Mouse (Mus musculus): ENCODE measurements around the gene Rexo4. TPM values are rescaled to one million over a fixed set of nuclear protein-coding genes. Genes with fewer than 3 reads are reported as not detected.

Gene Rexo4
- polyA plus RNA-seq, 1 experiment: 35.7 TPM

- TF ChIP-seq FLI1 (IDR thresholded peaks at IDR 0.05; ENCODE audit: low read length): no peak
- TF ChIP-seq GATA1 (IDR thresholded peaks at IDR 0.05; ENCODE audit: borderline replicate concordance, low read length): no peak
- H3K9me3 ChIP-seq: no peaks in the 10 kb centered on the region
- peaks cover 72% of the 10 kb centered on the region for H3K4me1 ChIP-seq
- peaks cover 89% of the 10 kb centered on the region for H3K36me3 ChIP-seq (replicated peaks; ENCODE audit: low read length)
- peak overlapping the region; percentile 71 for H3K4me3 ChIP-seq (replicated peaks)
- no peaks in the 10 kb centered on the region for H3K27me3 ChIP-seq (replicated peaks)
Measured at GRCm38 (mm10) chr2:26927745-26928476, 36.3 kb downstream of the Rexo4 start.

GRCm38 (mm10) chr2:26921784-26922183 is 42.4 kb downstream of the Rexo4 start:
- Histone ChIP-seq H3K9me3 (no peaks in the 10 kb centered on the region), H3K27me3 (replicated peaks) (no peaks in the 10 kb centered on the region), H3K4me1 (peaks cover 55% of the 10 kb centered on the region), H3K36me3 (replicated peaks; ENCODE audit: low read length) (peaks cover 97% of the 10 kb centered on the region), H3K4me3 (replicated peaks) (no peak overlapping the region)
- TF ChIP-seq FLI1 (IDR thresholded peaks at IDR 0.05; ENCODE audit: low read length) (no peak), GATA1 (IDR thresholded peaks at IDR 0.05; ENCODE audit: borderline replicate concordance, low read length) (no peak)

- Histone ChIP-seq H3K27me3 (replicated peaks) (no peaks in the 10 kb centered on the region), H3K4me1 (peaks cover 62% of the 10 kb centered on the region), H3K4me3 (replicated peaks) (no peak overlapping the region), H3K36me3 (replicated peaks; ENCODE audit: low read length) (peaks cover 83% of the 10 kb centered on the region), H3K9me3 (no peaks in the 10 kb centered on the region)
- TF ChIP-seq FLI1 (IDR thresholded peaks at IDR 0.05; ENCODE audit: low read length): no peak
- no peak for TF ChIP-seq GATA1 (IDR thresholded peaks at IDR 0.05; ENCODE audit: borderline replicate concordance, low read length)
Measured at GRCm38 (mm10) chr2:26920190-26920855, 43.9 kb downstream of the Rexo4 start.

GRCm38 (mm10) chr2:26919684-26920083 is 44.5 kb downstream of the Rexo4 start:
- Histone ChIP-seq H3K27me3 (replicated peaks) (no peaks in the 10 kb centered on the region), H3K4me1 (peaks cover 62% of the 10 kb centered on the region), H3K4me3 (replicated peaks) (no peak overlapping the region), H3K36me3 (replicated peaks; ENCODE audit: low read length) (peaks cover 78% of the 10 kb centered on the region), H3K9me3 (no peaks in the 10 kb centered on the region)
- no peak for TF ChIP-seq GATA1 (IDR thresholded peaks at IDR 0.05; ENCODE audit: borderline replicate concordance, low read length)
- no peak for TF ChIP-seq FLI1 (IDR thresholded peaks at IDR 0.05; ENCODE audit: low read length)

GRCm38 (mm10) chr2:26916738-26917137 is 47.4 kb downstream of the Rexo4 start:
- no peak for TF ChIP-seq FLI1 (IDR thresholded peaks at IDR 0.05; ENCODE audit: low read length)
- TF ChIP-seq GATA1 (IDR thresholded peaks at IDR 0.05; ENCODE audit: borderline replicate concordance, low read length): no peak
- peaks cover 87% of the 10 kb centered on the region for H3K4me1 ChIP-seq
- H3K36me3 ChIP-seq (replicated peaks; ENCODE audit: low read length): peaks cover 78% of the 10 kb centered on the region
- H3K9me3 ChIP-seq: no peaks in the 10 kb centered on the region
- no peaks in the 10 kb centered on the region for H3K27me3 ChIP-seq (replicated peaks)
- H3K4me3 ChIP-seq (replicated peaks): peak overlapping the region; percentile 99

- Histone ChIP-seq H3K36me3 (replicated peaks; ENCODE audit: low read length) (peaks cover 78% of the 10 kb centered on the region), H3K4me1 (peaks cover 90% of the 10 kb centered on the region)
- peak; percentile 51; the same call in 1 of the 2 replicates for TF ChIP-seq FLI1 (IDR thresholded peaks at IDR 0.05; ENCODE audit: low read length)
- no peak for TF ChIP-seq GATA1 (IDR thresholded peaks at IDR 0.05; ENCODE audit: borderline replicate concordance, low read length)
Measured at GRCm38 (mm10) chr2:26915927-26916728, 48.1 kb downstream of the Rexo4 start, which contains the start of the genes Surf2 and Surf1. TSS of gene Surf2 (plus strand) at chr2:26916367. TSS of gene Surf1 (minus strand) at chr2:26916530.

GRCm38 (mm10) chr2:26914148-26914941 is 49.8 kb downstream of the Rexo4 start:
- Histone ChIP-seq H3K27me3 (replicated peaks) (no peaks in the 10 kb centered on the region), H3K4me1 (peaks cover 87% of the 10 kb centered on the region), H3K4me3 (replicated peaks) (peak overlapping the region; percentile 35), H3K36me3 (replicated peaks; ENCODE audit: low read length) (peaks cover 62% of the 10 kb centered on the region), H3K9me3 (no peaks in the 10 kb centered on the region)
- TF ChIP-seq GATA1 (IDR thresholded peaks at IDR 0.05; ENCODE audit: borderline replicate concordance, low read length) (no peak), FLI1 (IDR thresholded peaks at IDR 0.05; ENCODE audit: low read length) (no peak)

More at GRCm38 (mm10) chr2:26915927-26916728, 48.1 kb downstream of the Rexo4 start, which contains the start of the genes Surf2 and Surf1:
- Histone ChIP-seq H3K4me3 (replicated peaks) (peak within 1 kb of the TSS; percentile 99), H3K27me3 (replicated peaks) (no peaks in the 10 kb centered on the region), H3K9me3 (no peaks in the 10 kb centered on the region)

GRCm38 (mm10) chr2:26913416-26914147 is 50.6 kb downstream of the Rexo4 start:
- Histone ChIP-seq H3K4me3 (replicated peaks) (peak overlapping the region; percentile 64), H3K27me3 (replicated peaks) (no peaks in the 10 kb centered on the region), H3K9me3 (no peaks in the 10 kb centered on the region), H3K4me1 (peaks cover 87% of the 10 kb centered on the region), H3K36me3 (replicated peaks; ENCODE audit: low read length) (peaks cover 58% of the 10 kb centered on the region)
- TF ChIP-seq GATA1 (IDR thresholded peaks at IDR 0.05; ENCODE audit: borderline replicate concordance, low read length): no peak
